Mouse (Mus musculus): ENCODE measurements around the gene Pnp.

DNA sequence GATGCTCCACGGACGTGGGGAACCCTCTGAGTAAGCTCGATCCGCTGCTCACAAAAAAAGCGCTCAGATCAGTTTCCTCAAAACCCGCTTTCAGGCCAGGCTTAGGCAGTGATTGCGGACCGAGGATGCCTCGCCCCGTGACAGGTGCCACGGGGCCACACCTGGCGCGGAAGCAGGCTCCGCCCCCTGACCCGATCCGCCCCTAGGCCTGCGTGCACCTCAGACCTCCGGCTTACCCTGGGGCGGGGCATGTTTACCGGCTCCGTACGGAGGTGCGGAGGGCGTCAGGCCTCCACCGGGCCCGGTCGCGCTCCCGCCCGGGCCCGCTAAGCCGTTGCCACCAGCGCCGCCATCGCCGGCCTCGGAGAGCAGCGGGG, 517 bp upstream of the Pnp start:
- TF ChIP-seq CTCF (IDR thresholded peaks at IDR 0.05; ENCODE audit: low read depth, low read length) (no peak), POLR2A (IDR thresholded peaks at IDR 0.05; ENCODE audit: borderline replicate concordance, low read depth, low read length) (no peak)
